Mouse (Mus musculus): ENCODE measurements around the gene Zfp819.

Zfp819 gene

DNA sequence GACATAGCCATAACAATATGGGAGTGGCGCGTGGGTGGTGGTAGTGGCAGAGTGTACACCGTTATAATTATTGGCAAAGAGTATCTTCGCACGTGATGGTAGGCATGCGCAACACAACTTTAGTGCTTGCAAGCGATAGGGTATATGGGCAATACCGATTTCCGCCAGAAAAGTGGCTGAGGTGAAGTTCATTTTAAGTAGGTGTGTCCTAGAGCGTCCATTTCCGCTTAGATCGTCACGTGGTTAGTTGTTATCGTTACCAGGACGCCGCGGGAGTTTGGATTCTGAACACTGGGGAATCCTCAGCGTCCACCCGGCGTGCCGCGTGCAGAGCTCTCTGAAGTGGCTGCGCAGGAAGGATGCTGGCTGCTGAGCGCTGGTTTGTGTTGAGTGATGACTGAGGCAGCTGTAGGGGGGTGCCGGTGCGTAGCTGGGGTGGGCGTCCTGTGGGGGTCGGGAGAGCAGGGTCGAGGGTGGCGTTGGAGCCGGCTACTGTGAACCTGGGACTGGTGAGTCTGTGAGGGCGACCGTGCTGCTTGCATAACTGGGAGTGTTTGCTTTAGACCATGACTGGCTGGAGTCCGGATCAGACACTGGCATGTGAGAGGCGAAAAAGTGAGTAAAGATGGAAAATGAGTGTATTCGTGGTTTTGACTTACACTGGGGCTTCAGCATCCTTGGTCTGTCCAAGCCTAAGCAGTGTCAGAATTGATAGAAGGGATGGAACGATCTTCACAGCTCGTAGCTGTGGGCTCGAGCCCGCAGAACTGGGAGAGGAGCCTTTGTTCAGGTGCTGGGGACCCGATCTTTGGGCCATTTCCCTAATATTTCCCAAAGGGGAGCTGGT, at the start of gene Zfp819:
Gene Zfp819 (plus strand): TSS at position 274 of the 847 bp plus-strand sequence.
- no peaks in the 10 kb centered on the region; the same call in 1 of the 2 replicates for H3K27me3 ChIP-seq (ENCODE audit: control insufficient read depth, insufficient read depth, low read length, poor library complexity, severe bottlenecking)
- DNase-seq (ENCODE audit: low read depth, low spot score), result peak; percentile 20
- no peaks in the 10 kb centered on the region for H3K36me3 ChIP-seq (ENCODE audit: control insufficient read depth, insufficient read depth, low read length, poor library complexity, severe bottlenecking)

GRCm38 (mm10) chr7:43562006-43562633, 44.8 kb upstream of the Zfp819 start, which contains the start of gene Zfp658:
Gene Zfp658, plus strand, starts transcription at chr7:43562256.
- Histone ChIP-seq H3K27me3 (ENCODE audit: control insufficient read depth, insufficient read depth, low read length, poor library complexity, severe bottlenecking) (no peaks in the 10 kb centered on the region), H3K36me3 (ENCODE audit: control insufficient read depth, insufficient read depth, low read length, poor library complexity, severe bottlenecking) (no peaks in the 10 kb centered on the region)
- DNase-seq (ENCODE audit: low read depth, low spot score), result peak; percentile 90

- DNase-seq (ENCODE audit: low read depth, low spot score), result peak; percentile 86
- no peaks in the 10 kb centered on the region for H3K27me3 ChIP-seq (ENCODE audit: control insufficient read depth, insufficient read depth, low read length, poor library complexity, severe bottlenecking)
- 0 out of 2 replicates have a peak, but pooled peaks cover 4% of the 10 kb centered on the region for H3K36me3 ChIP-seq (ENCODE audit: control insufficient read depth, insufficient read depth, low read length, poor library complexity, severe bottlenecking)
Observed at GRCm38 (mm10) chr7:43562651-43563070, 44.3 kb upstream of the Zfp819 start.

DNA sequence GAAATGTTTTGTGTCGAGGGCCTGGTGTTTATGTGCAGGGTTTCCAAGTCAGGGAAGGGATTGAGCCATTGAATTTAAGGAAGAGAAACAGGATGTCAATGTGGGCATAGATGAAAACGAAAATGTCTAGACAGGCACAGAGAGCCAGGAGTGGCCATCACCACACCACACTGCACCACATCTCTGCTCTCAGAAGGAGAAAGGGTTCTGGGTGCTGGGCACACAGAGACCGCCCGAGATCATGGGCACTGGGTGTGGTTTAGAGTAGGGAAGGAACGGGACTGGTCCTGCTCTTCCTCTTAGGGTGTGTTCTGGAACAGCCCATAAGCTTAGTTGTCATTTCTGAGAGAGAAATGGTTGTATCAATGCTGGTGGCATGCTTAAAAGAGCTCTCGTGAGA, 43.7 kb upstream of the Zfp819 start:
- DNase-seq (ENCODE audit: low read depth, low spot score), result no peak
- H3K27me3 ChIP-seq (ENCODE audit: control insufficient read depth, insufficient read depth, low read length, poor library complexity, severe bottlenecking), result no peaks in the 10 kb centered on the region
- H3K36me3 ChIP-seq (ENCODE audit: control insufficient read depth, insufficient read depth, low read length, poor library complexity, severe bottlenecking), result 0 out of 2 replicates have a peak, but pooled peaks cover 4% of the 10 kb centered on the region

DNA sequence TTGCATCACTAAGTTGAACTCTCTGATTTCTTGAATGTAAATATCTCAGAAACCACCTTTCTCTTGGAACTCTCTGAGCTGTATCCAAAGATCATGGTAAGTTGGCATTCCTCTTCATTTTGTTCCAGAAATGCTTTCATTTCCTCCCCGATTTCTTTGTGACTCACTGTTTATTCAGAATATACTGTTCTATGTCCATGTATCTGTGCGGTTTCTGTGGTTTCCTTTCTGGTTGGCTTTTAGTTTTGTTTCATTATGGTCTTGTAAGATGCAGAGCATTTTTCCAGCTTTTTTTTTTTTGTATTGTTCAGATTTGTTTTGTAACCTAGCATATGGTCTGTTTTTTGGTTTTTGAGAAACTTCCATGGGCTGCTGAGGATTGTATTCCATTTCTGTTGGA, 35.8 kb upstream of the Zfp819 start:
- no peaks in the 10 kb centered on the region for H3K27me3 ChIP-seq (ENCODE audit: control insufficient read depth, insufficient read depth, low read length, poor library complexity, severe bottlenecking)
- 0 out of 2 replicates have a peak, but pooled peaks cover 4% of the 10 kb centered on the region for H3K36me3 ChIP-seq (ENCODE audit: control insufficient read depth, insufficient read depth, low read length, poor library complexity, severe bottlenecking)
- DNase-seq (ENCODE audit: low read depth, low spot score), result no peak

DNA sequence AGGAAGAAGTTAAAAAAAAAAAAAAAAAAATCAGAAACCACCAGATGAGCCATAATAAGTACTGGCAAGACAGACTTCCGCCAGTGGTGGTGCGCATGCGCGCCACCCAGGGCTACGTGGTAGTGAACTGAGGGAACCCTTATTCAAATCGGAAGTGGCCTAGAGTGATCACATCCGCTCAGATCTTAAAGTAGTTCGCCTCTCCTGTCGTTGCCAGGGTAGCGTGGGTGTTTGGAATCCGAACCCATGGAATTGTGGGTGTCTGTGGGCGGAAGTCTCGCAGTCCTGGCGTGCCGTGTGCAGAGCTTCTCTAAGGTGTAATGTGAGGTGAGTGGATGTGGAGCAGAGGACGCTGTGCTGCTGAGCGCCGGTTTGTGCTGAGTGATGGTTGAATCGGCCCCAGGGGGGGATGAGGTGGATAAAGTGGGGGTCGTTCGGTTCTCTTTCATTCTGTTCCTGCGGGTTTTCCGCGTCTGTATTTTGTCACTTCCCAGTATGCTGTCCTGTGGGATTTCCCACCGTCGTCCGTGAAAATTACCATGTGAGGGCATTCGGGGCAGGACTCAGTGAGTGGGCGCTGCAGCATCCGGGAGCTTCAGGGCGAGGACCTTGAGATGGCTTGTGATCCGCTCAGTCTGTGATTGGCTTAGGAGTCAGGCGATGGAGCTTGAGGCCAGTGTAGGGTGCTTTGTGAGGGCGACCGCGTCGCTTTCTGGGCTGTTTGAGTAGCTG, 27.4 kb upstream of the Zfp819 start, which contains the start of gene Zfp719:
Gene Zfp719 (plus strand): TSS at position 171 of the 732 bp plus-strand sequence.
- Histone ChIP-seq H3K27me3 (ENCODE audit: control insufficient read depth, insufficient read depth, low read length, poor library complexity, severe bottlenecking) (no peaks in the 10 kb centered on the region), H3K36me3 (ENCODE audit: control insufficient read depth, insufficient read depth, low read length, poor library complexity, severe bottlenecking) (peaks cover 2% of the 10 kb centered on the region; the same call in 1 of the 2 replicates)
- DNase-seq (ENCODE audit: low read depth, low spot score), result peak; percentile 96

GRCm38 (mm10) chr7:43580526-43580925, 26.4 kb upstream of the Zfp819 start:
- Histone ChIP-seq H3K27me3 (ENCODE audit: control insufficient read depth, insufficient read depth, low read length, poor library complexity, severe bottlenecking) (no peaks in the 10 kb centered on the region), H3K36me3 (ENCODE audit: control insufficient read depth, insufficient read depth, low read length, poor library complexity, severe bottlenecking) (peaks cover 2% of the 10 kb centered on the region)
- no peak for DNase-seq (ENCODE audit: low read depth, low spot score)

DNA sequence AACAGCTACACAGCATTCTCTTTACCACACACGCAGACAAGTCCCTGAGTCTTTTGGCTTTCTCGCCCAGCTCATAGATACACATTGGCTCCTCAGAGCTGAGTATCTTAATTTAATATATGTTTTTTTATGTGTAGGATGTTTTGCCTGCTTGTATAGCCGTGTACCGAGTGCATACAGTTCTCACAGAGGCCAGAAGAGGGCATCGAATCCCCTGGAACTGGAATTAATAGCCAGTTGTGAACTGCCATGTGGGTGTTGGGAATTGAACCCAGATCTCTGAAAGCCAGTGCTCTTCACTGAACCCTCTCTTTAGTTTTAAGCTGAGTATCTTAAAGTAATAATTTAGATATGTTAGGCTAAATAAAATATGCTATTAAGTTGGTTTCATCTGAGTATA, 22.2 kb upstream of the Zfp819 start:
- DNase-seq (ENCODE audit: low read depth, low spot score), result peak; percentile 23
- H3K27me3 ChIP-seq (ENCODE audit: control insufficient read depth, insufficient read depth, low read length, poor library complexity, severe bottlenecking), result no peaks in the 10 kb centered on the region
- H3K36me3 ChIP-seq (ENCODE audit: control insufficient read depth, insufficient read depth, low read length, poor library complexity, severe bottlenecking), result peaks cover 7% of the 10 kb centered on the region

GRCm38 (mm10) chr7:43601884-43602283, 5.1 kb upstream of the Zfp819 start:
- H3K27me3 ChIP-seq (ENCODE audit: control insufficient read depth, insufficient read depth, low read length, poor library complexity, severe bottlenecking), result no peaks in the 10 kb centered on the region; the same call in 1 of the 2 replicates
- no peaks in the 10 kb centered on the region for H3K36me3 ChIP-seq (ENCODE audit: control insufficient read depth, insufficient read depth, low read length, poor library complexity, severe bottlenecking)
- DNase-seq (ENCODE audit: low read depth, low spot score), result no peak

GRCm38 (mm10) chr7:43607743-43608287, 846 bp downstream of the Zfp819 start:
- no peak for DNase-seq (ENCODE audit: low read depth, low spot score)
- no peaks in the 10 kb centered on the region; the same call in 1 of the 2 replicates for H3K27me3 ChIP-seq (ENCODE audit: control insufficient read depth, insufficient read depth, low read length, poor library complexity, severe bottlenecking)

DNA sequence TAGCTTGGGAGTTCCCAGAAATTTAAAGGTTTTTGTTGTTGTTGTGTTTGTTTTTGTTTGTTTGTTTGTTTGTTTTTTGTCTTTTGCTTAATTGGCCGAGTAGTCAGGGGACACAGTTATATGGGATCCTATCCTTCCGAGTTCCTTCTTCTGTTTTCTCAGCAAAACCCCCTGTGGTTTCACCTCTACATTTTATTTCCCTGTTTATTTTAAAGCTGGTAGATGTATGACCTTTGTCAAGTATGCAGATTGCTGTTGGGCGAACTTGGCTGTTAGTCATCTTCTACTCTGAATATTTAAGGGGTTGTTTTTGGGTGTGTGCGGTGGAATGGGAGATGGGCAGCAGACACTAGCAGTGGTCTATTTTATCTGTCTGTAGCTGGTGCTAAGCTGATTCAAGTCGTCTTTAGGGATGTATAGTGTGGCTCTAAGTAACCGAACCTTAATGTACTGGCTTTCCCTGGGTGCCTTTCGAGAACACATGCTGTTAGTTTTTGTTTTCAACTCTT, 1.4 kb downstream of the Zfp819 start:
- no peak for DNase-seq (ENCODE audit: low read depth, low spot score)
- H3K27me3 ChIP-seq (ENCODE audit: control insufficient read depth, insufficient read depth, low read length, poor library complexity, severe bottlenecking), result no peaks in the 10 kb centered on the region; the same call in 1 of the 2 replicates
- H3K36me3 ChIP-seq (ENCODE audit: control insufficient read depth, insufficient read depth, low read length, poor library complexity, severe bottlenecking), result no peaks in the 10 kb centered on the region

More at GRCm38 (mm10) chr7:43607743-43608287, 846 bp downstream of the Zfp819 start:
- H3K36me3 ChIP-seq (ENCODE audit: control insufficient read depth, insufficient read depth, low read length, poor library complexity, severe bottlenecking), result no peaks in the 10 kb centered on the region

DNA sequence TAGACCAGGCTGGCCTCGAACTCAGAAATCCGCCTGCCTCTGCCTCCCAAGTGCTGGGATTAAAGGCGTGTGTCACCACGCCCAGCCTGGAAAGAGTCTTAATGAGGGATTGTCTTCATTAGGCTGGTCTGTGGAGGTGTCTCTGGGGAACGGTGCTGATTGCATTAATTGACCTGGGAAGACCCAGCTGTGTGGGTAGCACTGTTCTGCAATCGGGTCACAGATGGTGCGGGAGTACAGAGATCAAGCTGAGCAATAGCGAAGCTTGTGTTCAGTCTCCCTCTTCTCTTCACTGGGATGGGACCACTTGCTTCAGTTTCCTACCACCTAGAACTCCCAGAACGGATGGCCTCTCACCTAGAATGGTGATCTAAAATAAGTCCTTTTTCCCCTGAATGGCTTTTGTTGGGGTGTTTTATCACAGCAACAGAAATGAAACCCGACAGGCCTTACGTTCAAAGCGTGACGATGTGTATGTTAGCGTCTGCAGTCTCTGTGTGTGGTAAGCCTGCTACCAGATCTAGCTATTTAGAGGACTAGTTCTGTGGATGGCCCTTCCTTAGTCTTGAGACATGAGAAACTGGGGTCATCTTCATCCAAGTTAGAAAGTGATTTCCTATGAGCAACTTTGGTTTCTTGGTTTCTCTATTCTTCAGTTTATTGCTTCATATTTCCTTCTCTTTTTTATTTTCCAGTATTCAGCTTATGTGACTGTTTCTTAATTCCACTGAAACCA, 7.0 kb downstream of the Zfp819 start:
- DNase-seq (ENCODE audit: low read depth, low spot score), result no peak
- Histone ChIP-seq H3K36me3 (ENCODE audit: control insufficient read depth, insufficient read depth, low read length, poor library complexity, severe bottlenecking) (no peaks in the 10 kb centered on the region), H3K27me3 (ENCODE audit: control insufficient read depth, insufficient read depth, low read length, poor library complexity, severe bottlenecking) (no peaks in the 10 kb centered on the region)

DNA sequence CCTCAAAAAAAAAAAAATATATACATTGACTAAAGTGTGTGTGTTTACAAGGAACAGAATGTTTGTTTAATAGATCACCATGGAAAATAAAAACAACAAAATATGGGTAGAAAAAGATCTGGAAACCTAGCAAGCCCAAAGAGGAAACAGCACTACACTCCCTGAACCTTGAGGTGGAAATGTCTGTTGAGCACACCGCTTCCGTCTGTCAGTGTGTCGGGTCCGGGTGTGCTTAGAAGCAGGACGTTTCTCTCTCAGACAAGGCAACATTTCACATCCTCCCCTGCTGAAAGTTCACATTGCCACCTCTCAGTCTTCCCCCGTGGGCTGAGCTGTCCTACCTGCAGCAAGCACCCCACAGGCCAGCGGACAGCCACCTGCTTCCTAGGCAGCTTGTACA, 16.0 kb downstream of the Zfp819 start:
- DNase-seq (ENCODE audit: low read depth, low spot score), result no peak
- no peaks in the 10 kb centered on the region for H3K36me3 ChIP-seq (ENCODE audit: control insufficient read depth, insufficient read depth, low read length, poor library complexity, severe bottlenecking)
- no peaks in the 10 kb centered on the region for H3K27me3 ChIP-seq (ENCODE audit: control insufficient read depth, insufficient read depth, low read length, poor library complexity, severe bottlenecking)

Data from splenic B cell, adult 2 months (primary cell).